Mouse (Mus musculus) stomach, postnatal 0 days (tissue): ENCODE measurements around the gene Otub2.

Source experiments
- CTCF ChIP-seq: IDR thresholded peaks from 2 replicates; pipeline ENCODE4 v1.5.1; 2016; ENCODE audit warnings: antibody characterized with exemption, low read depth, mild to moderate bottlenecking, moderate library complexity
- EP300 ChIP-seq: optimal IDR thresholded peaks from 2 replicates; pipeline ENCODE3; 2016; ENCODE audit warnings: antibody characterized with exemption

DNA sequence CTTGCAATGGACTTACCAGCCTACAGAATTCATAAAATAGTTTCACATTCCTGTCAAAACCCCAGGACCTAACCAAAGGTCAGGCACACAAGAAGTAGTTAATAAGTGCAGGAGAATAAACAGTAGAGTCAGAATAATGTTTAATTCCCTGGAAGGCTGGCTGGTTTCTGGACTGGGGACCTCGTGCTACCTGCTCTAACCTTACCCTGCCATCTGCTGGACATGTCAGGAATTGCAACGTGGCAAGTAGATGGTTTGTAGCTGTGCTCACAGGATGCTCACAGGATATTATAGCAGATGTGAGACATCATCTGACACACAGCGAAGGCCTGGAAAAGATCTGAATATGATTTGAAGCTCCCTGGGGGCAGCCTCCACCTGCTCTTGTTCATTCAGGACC, 40.0 kb upstream of the Otub2 start:
- peak; percentile 96 for TF ChIP-seq CTCF
- TF ChIP-seq EP300 = no peak
